Mouse (Mus musculus) myocyte (in vitro differentiated cells): Measurements from ENCODE around the gene Slc25a26. TPM values are rescaled to one million over a fixed set of nuclear protein-coding genes. Genes with fewer than 3 reads are reported as not detected.

ENCODE experiments used
- H3K27me3 ChIP-seq: one replicate; pipeline ENCODE4 v1.6.1; 2011; ENCODE audit not compliant: control insufficient read depth, insufficient read depth, insufficient read length
- H3K36me3 ChIP-seq: one replicate; pipeline ENCODE4 v1.6.1; 2011; ENCODE audit not compliant: control insufficient read depth, insufficient read depth
- H3K4me2 ChIP-seq: one replicate; pipeline ENCODE4 v1.6.1; 2011; ENCODE audit warnings: low read depth, control low read depth
- H3K4me3 ChIP-seq: one replicate; pipeline ENCODE4 v1.5.1; 2011; ENCODE audit warnings: mild to moderate bottlenecking, control low read depth, moderate library complexity
- H3K79me2 ChIP-seq: one replicate; pipeline ENCODE4 v1.6.1; 2011; ENCODE audit not compliant: control insufficient read depth, insufficient read depth
- H3ac ChIP-seq: one replicate; pipeline ENCODE4 v1.6.1; 2011; ENCODE audit not compliant: control insufficient read depth, insufficient read length
- CEBPB ChIP-seq: IDR thresholded peaks from 2 replicates; pipeline ENCODE4 v1.6.1; 2011; ENCODE audit warnings: mild to moderate bottlenecking, moderate library complexity; ENCODE audit not compliant: poor library complexity, insufficient read depth, severe bottlenecking
- E2F4 ChIP-seq: IDR thresholded peaks from one replicate; pipeline ENCODE4 v1.6.1; 2011; ENCODE audit warnings: mild to moderate bottlenecking, control low read depth, moderate library complexity; ENCODE audit not compliant: insufficient read depth
- MAX ChIP-seq: IDR thresholded peaks from one replicate; pipeline ENCODE4 v1.6.1; 2011; ENCODE audit warnings: low read depth, mild to moderate bottlenecking, control low read depth
- MYOD1 ChIP-seq, 3 experiments: IDR thresholded peaks; one replicate each; pipeline ENCODE4 v1.6.1; 2011; ENCODE audit warnings: control low read depth in 2 of 3, low read depth in 2 of 3, mild to moderate bottlenecking in 2 of 3, moderate library complexity in 1 of 3; ENCODE audit not compliant: insufficient read length in 2 of 3, control insufficient read depth in 1 of 3
- MYOG ChIP-seq, 3 experiments: IDR thresholded peaks; one replicate each; pipeline ENCODE4 v1.6.1; 2011; ENCODE audit warnings: control low read depth in 2 of 3, low read depth in 2 of 3, mild to moderate bottlenecking in 2 of 3; ENCODE audit not compliant: insufficient read length in 2 of 3, control insufficient read depth in 1 of 3, insufficient read depth in 1 of 3
- POLR2A ChIP-seq: IDR thresholded peaks from one replicate; pipeline ENCODE4 v1.6.1; 2011; ENCODE audit warnings: low read depth, mild to moderate bottlenecking, control low read depth, moderate library complexity; ENCODE audit not compliant: insufficient read length
- POLR2AphosphoS2 ChIP-seq: IDR thresholded peaks from one replicate; pipeline ENCODE4 v1.6.1; 2011; ENCODE audit warnings: low read depth, control low read depth; ENCODE audit not compliant: insufficient read length
- REST ChIP-seq: IDR thresholded peaks from one replicate; pipeline ENCODE4 v1.6.1; 2011; ENCODE audit warnings: mild to moderate bottlenecking, control low read depth, moderate library complexity; ENCODE audit not compliant: insufficient read depth, insufficient read length
- SRF ChIP-seq: IDR thresholded peaks from one replicate; pipeline ENCODE4 v1.6.1; 2011; ENCODE audit warnings: low read depth; ENCODE audit not compliant: control insufficient read depth, insufficient read length
- TCF12 ChIP-seq: IDR thresholded peaks from one replicate; pipeline ENCODE4 v1.6.1; 2011; ENCODE audit warnings: mild to moderate bottlenecking, control low read depth; ENCODE audit not compliant: poor library complexity, insufficient read depth, severe bottlenecking
- TCF3 ChIP-seq: IDR thresholded peaks from one replicate; pipeline ENCODE4 v1.6.1; 2011; ENCODE audit warnings: low read depth, control low read depth; ENCODE audit not compliant: insufficient read length
- USF1 ChIP-seq: IDR thresholded peaks from one replicate; pipeline ENCODE4 v1.6.1; 2011; ENCODE audit warnings: low read depth, mild to moderate bottlenecking, control low read depth, moderate library complexity
- polyA plus RNA-seq: library from polyadenylated mRNA; unstranded; fragments of >200 nt; fragmentation: generic; extraction: Trizol; gene quantifications from one replicate; pipeline ENCODE4 v1.2.1, GENCODE M21; 2012; ENCODE audit warnings: missing spikeins

Slc25a26 gene
- polyA plus RNA-seq, 1 experiment: 4.7 TPM

GRCm38 (mm10) chr6:94530756-94531155 lies 30.6 kb downstream of the Slc25a26 start:
- Histone ChIP-seq H3K4me3 (no peak overlapping the region), H3K36me3 (no peaks in the 10 kb centered on the region), H3K79me2 (no peaks in the 10 kb centered on the region), H3ac (no peak overlapping the region), H3K4me2 (no peak overlapping the region), H3K27me3 (no peaks in the 10 kb centered on the region)
- TF ChIP-seq POLR2AphosphoS2 (no peak), MYOD1 (IDR thresholded peaks at IDR 0.05; ENCODE audit: control insufficient read depth in 1 of 3, insufficient read length in 2 of 3, low read depth in 2 of 3) (no peak), MYOG (IDR thresholded peaks at IDR 0.05; ENCODE audit: control insufficient read depth in 1 of 3, insufficient read depth in 1 of 3, insufficient read length in 2 of 3, low read depth in 2 of 3) (no peak), TCF3 (no peak), SRF (no peak), USF1 (no peak), REST (no peak), TCF12 (no peak), E2F4 (no peak), MAX (no peak), CEBPB (no peak), POLR2A (no peak)

GRCm38 (mm10) chr6:94532086-94532485 lies 32.0 kb downstream of the Slc25a26 start:
- no peak overlapping the region for H3ac ChIP-seq
- no peak overlapping the region for H3K4me3 ChIP-seq
- H3K4me2 ChIP-seq: no peak overlapping the region
- H3K36me3 ChIP-seq: no peaks in the 10 kb centered on the region
- H3K79me2 ChIP-seq: no peaks in the 10 kb centered on the region
- TF ChIP-seq E2F4: no peak
- TF ChIP-seq POLR2A: no peak
- no peak for TF ChIP-seq TCF3
- no peak for TF ChIP-seq MYOG (IDR thresholded peaks at IDR 0.05; ENCODE audit: control insufficient read depth in 1 of 3, insufficient read depth in 1 of 3, insufficient read length in 2 of 3, low read depth in 2 of 3)
- TF ChIP-seq MYOD1 (IDR thresholded peaks at IDR 0.05; ENCODE audit: control insufficient read depth in 1 of 3, insufficient read length in 2 of 3, low read depth in 2 of 3): no peak
- no peak for TF ChIP-seq REST
- TF ChIP-seq TCF12: no peak
- TF ChIP-seq CEBPB: no peak
- TF ChIP-seq POLR2AphosphoS2: no peak
- no peak for TF ChIP-seq USF1
- TF ChIP-seq MAX: no peak
- TF ChIP-seq SRF: no peak
- H3K27me3 ChIP-seq: no peaks in the 10 kb centered on the region

- Histone ChIP-seq H3K79me2 (no peaks in the 10 kb centered on the region), H3K36me3 (no peaks in the 10 kb centered on the region), H3K27me3 (no peaks in the 10 kb centered on the region), H3ac (no peak overlapping the region), H3K4me3 (no peak overlapping the region), H3K4me2 (no peak overlapping the region)
- no peak for TF ChIP-seq REST
- no peak for TF ChIP-seq POLR2AphosphoS2
- TF ChIP-seq USF1: no peak
- no peak for TF ChIP-seq MYOD1 (IDR thresholded peaks at IDR 0.05; ENCODE audit: control insufficient read depth in 1 of 3, insufficient read length in 2 of 3, low read depth in 2 of 3)
- no peak for TF ChIP-seq POLR2A
- TF ChIP-seq TCF12: no peak
- no peak for TF ChIP-seq CEBPB
- no peak for TF ChIP-seq E2F4
- TF ChIP-seq SRF: no peak
- TF ChIP-seq MYOG (IDR thresholded peaks at IDR 0.05; ENCODE audit: control insufficient read depth in 1 of 3, insufficient read depth in 1 of 3, insufficient read length in 2 of 3, low read depth in 2 of 3): no peak
- no peak for TF ChIP-seq TCF3
- TF ChIP-seq MAX: no peak
Measured at GRCm38 (mm10) chr6:94536478-94536877, 36.3 kb downstream of the Slc25a26 start.

GRCm38 (mm10) chr6:94537652-94538051 lies 37.5 kb downstream of the Slc25a26 start:
- Histone ChIP-seq H3K4me2 (no peak overlapping the region), H3K4me3 (no peak overlapping the region), H3K36me3 (no peaks in the 10 kb centered on the region), H3K79me2 (no peaks in the 10 kb centered on the region), H3ac (no peak overlapping the region), H3K27me3 (no peaks in the 10 kb centered on the region)
- TF ChIP-seq MYOG (IDR thresholded peaks at IDR 0.05; ENCODE audit: control insufficient read depth in 1 of 3, insufficient read depth in 1 of 3, insufficient read length in 2 of 3, low read depth in 2 of 3) (no peak), TCF12 (no peak), E2F4 (no peak), POLR2A (no peak), CEBPB (no peak), MAX (no peak), MYOD1 (IDR thresholded peaks at IDR 0.05; ENCODE audit: control insufficient read depth in 1 of 3, insufficient read length in 2 of 3, low read depth in 2 of 3) (no peak), TCF3 (no peak), POLR2AphosphoS2 (no peak), SRF (no peak), USF1 (no peak), REST (no peak)

GRCm38 (mm10) chr6:94540090-94540489 lies 40.0 kb downstream of the Slc25a26 start:
- Histone ChIP-seq H3K4me3 (no peak overlapping the region), H3K36me3 (no peaks in the 10 kb centered on the region), H3ac (no peak overlapping the region), H3K79me2 (no peaks in the 10 kb centered on the region), H3K4me2 (no peak overlapping the region), H3K27me3 (no peaks in the 10 kb centered on the region)
- TF ChIP-seq E2F4 (no peak), USF1 (no peak), MAX (no peak), TCF3 (no peak), POLR2AphosphoS2 (no peak), CEBPB (no peak), MYOD1 (IDR thresholded peaks at IDR 0.05; ENCODE audit: control insufficient read depth in 1 of 3, insufficient read length in 2 of 3, low read depth in 2 of 3) (no peak), TCF12 (no peak), SRF (no peak), POLR2A (no peak), REST (no peak), MYOG (IDR thresholded peaks at IDR 0.05; ENCODE audit: control insufficient read depth in 1 of 3, insufficient read depth in 1 of 3, insufficient read length in 2 of 3, low read depth in 2 of 3) (no peak)
